Mouse (Mus musculus): Measurements from ENCODE around the gene Nup85.

GRCm38 (mm10) chr11:115518693-115519092, 45.5 kb upstream of the Nup85 start:
- TF ChIP-seq CTCF (IDR thresholded peaks at IDR 0.05; ENCODE audit: insufficient read depth, low read length), result no peak
- TF ChIP-seq POLR2A (IDR thresholded peaks at IDR 0.05; ENCODE audit: borderline replicate concordance, extremely low read depth, low read depth, low read length), result no peak
